Comparison of ENCODE assay signal across 19 mouse cellular contexts in the genomic region with DNA sequence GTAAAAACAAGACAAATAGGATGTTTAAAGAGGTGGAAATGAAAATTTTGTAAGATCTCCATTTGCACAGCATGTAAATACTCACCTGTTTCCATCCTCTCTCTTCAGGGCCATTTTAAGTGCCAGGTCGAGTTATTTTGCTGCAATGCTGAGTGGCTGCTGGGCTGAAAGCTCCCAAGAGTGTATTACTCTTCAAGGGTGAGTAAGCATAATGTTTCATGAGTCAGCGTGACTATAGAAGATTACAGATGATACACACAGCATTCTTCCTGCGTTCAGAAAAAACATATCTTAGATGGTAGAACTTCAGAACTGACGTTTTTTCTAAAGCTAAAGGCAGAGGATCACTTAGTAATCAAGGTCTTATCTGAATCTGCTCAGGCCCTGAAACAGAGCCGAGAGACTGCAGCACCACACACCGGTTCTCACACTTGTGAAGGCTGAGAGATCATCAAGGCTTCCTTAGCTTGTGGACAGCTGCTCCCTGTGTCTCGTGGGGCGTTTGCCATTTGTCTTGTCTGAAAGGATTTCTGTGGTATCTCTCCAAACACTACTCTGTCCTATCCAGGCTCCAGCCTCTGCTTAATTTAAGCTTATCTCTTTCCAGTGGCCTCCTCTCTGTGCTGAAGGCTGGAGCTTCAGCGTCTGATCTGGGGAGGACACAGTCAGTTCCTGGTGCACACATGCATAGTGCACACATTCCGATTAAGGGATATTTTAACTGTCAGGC. TPM values are rescaled to one million over a fixed set of nuclear protein-coding genes. Genes with fewer than 3 reads are reported as not detected.
DNase-seq lines count a peak whose midpoint lies in the region; ATAC-seq and TF ChIP-seq lines count a peak whose summit lies in the region.
"Had no signal": no experiment of that assay in that cellular context is flagged by ENCODE, and none has a peak within 500 bp of the region (broad histone marks: within the 10 kb centered on the region; RNA-seq: fewer than 3 reads in every experiment).

No protein-coding gene starts in this region.

- DNase-seq in hindbrain, embryonic 11.5 days (ENCODE audit: low spot score): peak; percentile 10
- no peak for DNase-seq in hindbrain, postnatal 0 days (ENCODE audit: low spot score)
- peak; percentile 70 for DNase-seq in NIH3T3 (ENCODE audit: low read depth)
- DNase-seq in left cerebral cortex, postnatal 10 days (ENCODE audit: extremely low spot score in 1 of 2, low spot score in 2 of 2): no peak
- no peak for DNase-seq in Muller cell, postnatal 12 days (ENCODE audit: inconsistent ontology term)
- DNase-seq: cerebellum, adult 8-10 months; heart, adult 18-20 months; kidney, postnatal 14 days; layer of hippocampus, adult 9-11 months; lung, postnatal 10 days; right cerebral cortex, postnatal 4 days; thymus, postnatal 36 days had no signal

- no peak overlapping the region for H3K9ac ChIP-seq in hindbrain, embryonic 11.5 days (ENCODE audit: low read depth, low read length)
- no peak overlapping the region for H3K9ac ChIP-seq in hindbrain, postnatal 0 days (replicated peaks; ENCODE audit: low read length)
- H3K9ac ChIP-seq: limb, embryonic 12.5 days; midbrain, embryonic 13.5 days had no signal

- TF ChIP-seq CTCF in hindbrain, postnatal 0 days (IDR thresholded peaks at IDR 0.05; ENCODE audit: low read depth): no peak

- H3K4me3 ChIP-seq in hindbrain, embryonic 11.5 days (ENCODE audit: low read depth, low read length): no peak overlapping the region
- H3K4me3 ChIP-seq in hindbrain, postnatal 0 days (ENCODE audit: low read length): no peak overlapping the region
- peak overlapping the region; percentile 45 for H3K4me3 ChIP-seq in erythroblast, embryonic 14.5 days (replicated peaks)
- H3K4me3 ChIP-seq: forebrain, embryonic 10.5 days; limb, embryonic 12.5 days; midbrain, embryonic 13.5 days had no signal

- no peak overlapping the region for H3K4me2 ChIP-seq in hindbrain, embryonic 11.5 days (replicated peaks; ENCODE audit: low read depth, low read length)
- H3K4me2 ChIP-seq in hindbrain, postnatal 0 days (ENCODE audit: low read depth, low read length): no peak overlapping the region
- H3K4me2 ChIP-seq: limb, embryonic 12.5 days; midbrain, embryonic 13.5 days had no signal

- no peaks in the 10 kb centered on the region for H3K27me3 ChIP-seq in hindbrain, embryonic 11.5 days (ENCODE audit: control insufficient read depth, insufficient read depth, low read length)
- no peaks in the 10 kb centered on the region for H3K27me3 ChIP-seq in hindbrain, postnatal 0 days (ENCODE audit: insufficient read depth, low read length)
- no peaks in the 10 kb centered on the region for H3K27me3 ChIP-seq in erythroblast, embryonic 14.5 days (ENCODE audit: control insufficient read depth)
- H3K27me3 ChIP-seq: limb, embryonic 12.5 days; midbrain, embryonic 13.5 days had no signal

- no peaks in the 10 kb centered on the region for H3K9me3 ChIP-seq in hindbrain, embryonic 11.5 days (ENCODE audit: control insufficient read depth, low read length)
- H3K9me3 ChIP-seq in hindbrain, postnatal 0 days (ENCODE audit: low read length): no peaks in the 10 kb centered on the region
- H3K9me3 ChIP-seq in erythroblast, embryonic 14.5 days (ENCODE audit: control insufficient read depth, low read length): no peaks in the 10 kb centered on the region
- H3K9me3 ChIP-seq: forebrain, embryonic 10.5 days; midbrain, embryonic 13.5 days had no signal

- no peak overlapping the region for H3K27ac ChIP-seq in hindbrain, embryonic 11.5 days (ENCODE audit: low read depth, low read length)
- H3K27ac ChIP-seq in hindbrain, postnatal 0 days: no peak overlapping the region
- H3K27ac ChIP-seq: forebrain, embryonic 10.5 days; limb, embryonic 12.5 days; midbrain, embryonic 13.5 days had no signal

- WGBS in hindbrain, embryonic 11.5 days: 83% methylated on average over 10 of the region's 10 CpGs
- 77% methylated on average over 10 of the region's 10 CpGs for WGBS in hindbrain, postnatal 0 days

- intact Hi-C loops in left cerebral cortex, postnatal 10 days (cut with DNase I): no loop called here

- no peaks in the 10 kb centered on the region for H3K4me1 ChIP-seq in hindbrain, embryonic 11.5 days (replicated peaks; ENCODE audit: control insufficient read depth, insufficient read depth, low read length)
- no peaks in the 10 kb centered on the region for H3K4me1 ChIP-seq in hindbrain, postnatal 0 days (ENCODE audit: insufficient read depth, low read length)
- H3K4me1 ChIP-seq in erythroblast, embryonic 14.5 days (ENCODE audit: control insufficient read depth): peaks cover 38% of the 10 kb centered on the region
- H3K4me1 ChIP-seq: limb, embryonic 12.5 days; midbrain, embryonic 13.5 days had no signal

- no peak for ATAC-seq in hindbrain, embryonic 11.5 days (ENCODE audit: low FRiP score)
- no peak for ATAC-seq in hindbrain, postnatal 0 days
- ATAC-seq in megakaryocyte progenitor cell, adult 5-6 weeks (replicated peaks; ENCODE audit: poor library complexity): peak; percentile 66
- ATAC-seq: intestine, embryonic 16.5 days; midbrain, embryonic 13.5 days had no signal

- H3K36me3 ChIP-seq in hindbrain, embryonic 11.5 days (ENCODE audit: control insufficient read depth, insufficient read depth, low read length): no peaks in the 10 kb centered on the region
- H3K36me3 ChIP-seq in hindbrain, postnatal 0 days (ENCODE audit: insufficient read depth, low read length): peaks cover 10% of the 10 kb centered on the region
- H3K36me3 ChIP-seq in erythroblast, embryonic 14.5 days (ENCODE audit: control insufficient read depth): peaks cover 2% of the 10 kb centered on the region; the same call in 1 of the 2 replicates

RNA-seq across cellular contexts. Expression of a gene that starts 33.0 kb away (rescaled TPM):
- 7.5 and 11.7 TPM in 2 replicates for polyA plus RNA-seq in hindbrain, embryonic 11.5 days (2014; fragmentation: Nextera tagmentation; extraction: Ambion mirVana)
- 26.5 and 28.8 TPM in 2 replicates for total RNA-seq in hindbrain, postnatal 0 days (2014; rRNA removed)
- 22.4 and 23.0 TPM in 2 replicates for polyA plus RNA-seq in hindbrain, postnatal 0 days (2015; fragmentation: Nextera tagmentation; extraction: Ambion mirVana)
- polyA plus RNA-seq in erythroblast, embryonic 14.5 days (2012): 0.04 and 0.11 TPM in 2 replicates
- 4.4 and 6.7 TPM in 2 replicates for total RNA-seq in megakaryocyte progenitor cell, adult 5-6 weeks (2015)
- 5.5 and 6.1 TPM in 2 replicates for total RNA-seq in megakaryocyte progenitor cell, adult 5-6 weeks (2017)
- total RNA-seq in left cerebral cortex, postnatal 10 days (2021): 100 to 1,000 TPM; 113 to 116 TPM

RNA-seq across cellular contexts. Expression of a gene that starts 36.7 kb away (rescaled TPM):
- polyA plus RNA-seq in hindbrain, embryonic 11.5 days (2014; fragmentation: Nextera tagmentation; extraction: Ambion mirVana): 0.28 and 0.57 TPM in 2 replicates
- total RNA-seq in hindbrain, postnatal 0 days (2014; rRNA removed): 0.16 and 0.32 TPM in 2 replicates
- polyA plus RNA-seq in hindbrain, postnatal 0 days (2015; fragmentation: Nextera tagmentation; extraction: Ambion mirVana): 0.43 and 0.64 TPM in 2 replicates
- polyA plus RNA-seq in erythroblast, embryonic 14.5 days (2012): 0.02 TPM in 1 of 2 replicates, not detected in the other
- 0.15 TPM in 1 of 2 replicates, not detected in the other for total RNA-seq in megakaryocyte progenitor cell, adult 5-6 weeks (2015)
- total RNA-seq in megakaryocyte progenitor cell, adult 5-6 weeks (2017): 0.07 and 0.62 TPM in 2 replicates
- total RNA-seq in left cerebral cortex, postnatal 10 days (2021): under 1 TPM; 0.19 to 0.20 TPM
- total RNA-seq: heart, adult 18-20 months; hematopoietic stem cell, adult 5-6 weeks had no signal

RNA-seq across cellular contexts. Expression of a gene that starts 39.4 kb away (rescaled TPM):
- not detected in 2 replicates for polyA plus RNA-seq in hindbrain, embryonic 11.5 days (2014; fragmentation: Nextera tagmentation; extraction: Ambion mirVana)
- total RNA-seq in hindbrain, postnatal 0 days (2014; rRNA removed): not detected in 2 replicates
- polyA plus RNA-seq in hindbrain, postnatal 0 days (2015; fragmentation: Nextera tagmentation; extraction: Ambion mirVana): not detected in 2 replicates
- polyA plus RNA-seq in erythroblast, embryonic 14.5 days (2012): not detected in 2 replicates
- total RNA-seq in megakaryocyte progenitor cell, adult 5-6 weeks (2015): not detected in 2 replicates
- total RNA-seq in megakaryocyte progenitor cell, adult 5-6 weeks (2017): not detected in 2 replicates
- under 1 TPM in 1 of 2 experiments, not detected in 1; 0.19 TPM for total RNA-seq in left cerebral cortex, postnatal 10 days (2021)
- total RNA-seq: heart, adult 18-20 months; hematopoietic stem cell, adult 5-6 weeks had no signal
- polyA plus RNA-seq: forebrain, embryonic 10.5 days; intestine, embryonic 16.5 days; limb, embryonic 12.5 days; midbrain, embryonic 13.5 days had no signal

Comparison
In these comparisons a context has a peak if more than half of its experiments do, and no peak if none do; other contexts are left out.
1. DNase-seq: peak in hindbrain, embryonic 11.5 days (single experiment) and NIH3T3 (single experiment); none in hindbrain, postnatal 0 days (single experiment), left cerebral cortex, postnatal 10 days (0 of 2) and Muller cell, postnatal 12 days (single experiment).